Mouse (Mus musculus) ES-Bruce4 (cell line): Measurements from ENCODE around the gene Camta1. TPM values are rescaled to one million over a fixed set of nuclear protein-coding genes. Genes with fewer than 3 reads are reported as not detected.
"Not testable (repeated sequence)": the region's sequence is repeated elsewhere in the genome, so short reads cannot be mapped to it uniquely, and the experiment has no call there.

Source experiments
- H3K27ac ChIP-seq: 2 replicates; pipeline ENCODE4 v1.5.1; 2012; ENCODE audit warnings: low read length, inconsistent platforms; ENCODE audit not compliant: insufficient read depth
- H3K27me3 ChIP-seq: 2 replicates; pipeline ENCODE4 v1.6.1; 2012; ENCODE audit warnings: mild to moderate bottlenecking, low read length, inconsistent platforms; ENCODE audit not compliant: control insufficient read depth, poor library complexity, insufficient read depth, severe bottlenecking
- H3K36me3 ChIP-seq: 2 replicates; pipeline ENCODE4 v1.6.1; 2012; ENCODE audit warnings: inconsistent platforms, mild to moderate bottlenecking, low read length, moderate library complexity; ENCODE audit not compliant: control insufficient read depth, poor library complexity, insufficient read depth, severe bottlenecking
- H3K4me1 ChIP-seq: one replicate; pipeline ENCODE4 v1.8.1; 2011; ENCODE audit warnings: low read length; ENCODE audit not compliant: control insufficient read depth, insufficient read depth
- H3K4me3 ChIP-seq: 2 replicates; pipeline ENCODE4 v1.5.1; 2011; ENCODE audit warnings: low read depth, mild to moderate bottlenecking, low read length
- H3K9ac ChIP-seq: 2 replicates; pipeline ENCODE4 v1.6.1; 2012; ENCODE audit warnings: low read depth, mild to moderate bottlenecking, inconsistent platforms; ENCODE audit not compliant: poor library complexity, severe bottlenecking
- H3K9me3 ChIP-seq: replicated peaks from 2 replicates; pipeline ENCODE4 v1.6.1; 2012; ENCODE audit warnings: mild to moderate bottlenecking, low read length, inconsistent platforms; ENCODE audit not compliant: control insufficient read depth, poor library complexity, insufficient read depth, severe bottlenecking
- CTCF ChIP-seq: IDR thresholded peaks from one replicate; pipeline ENCODE4 v1.8.1; 2011; ENCODE audit warnings: low read depth, low read length
- EP300 ChIP-seq: IDR thresholded peaks from 2 replicates; pipeline ENCODE4 v1.6.1; 2011; ENCODE audit warnings: low read depth, low read length; ENCODE audit not compliant: insufficient read depth
- POLR2A ChIP-seq: IDR thresholded peaks from one replicate; pipeline ENCODE4 v1.8.1; 2011; ENCODE audit warnings: low read length; ENCODE audit not compliant: insufficient read depth
- polyA plus RNA-seq: library from polyadenylated mRNA; stranded (reverse); fragments of >200 nt; gene quantifications from 2 replicates; pipeline ENCODE4 v1.2.4, GENCODE M21; 2011; ENCODE audit warnings: low read depth; ENCODE audit not compliant: missing spikeins, insufficient read depth, insufficient read length

Gene Camta1
- polyA plus RNA-seq, 1 experiment, result 85.3 TPM

DNA sequence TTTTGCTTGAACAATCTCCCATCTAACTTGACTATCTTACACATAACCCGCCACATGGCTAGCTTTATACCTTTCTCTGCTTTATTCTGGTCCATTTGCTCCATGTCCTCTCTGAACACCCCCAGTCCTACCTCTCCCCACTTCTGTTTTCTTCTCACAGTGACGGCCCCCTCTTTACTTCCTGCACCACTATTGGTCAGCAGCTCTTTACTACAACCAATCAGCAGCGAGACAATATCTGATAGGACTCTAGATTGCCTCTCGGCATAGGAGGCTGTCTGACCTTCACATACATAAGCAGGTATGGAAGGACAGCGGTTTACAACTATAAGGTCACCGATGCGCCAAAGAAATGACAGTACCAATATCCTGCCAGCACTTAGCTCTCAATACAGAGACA, 825.2 kb downstream of the Camta1 start:
- TF ChIP-seq CTCF, result no peak
- no peak for TF ChIP-seq POLR2A
- no peak for TF ChIP-seq EP300
- H3K27me3 ChIP-seq, result no peaks in the 10 kb centered on the region
- no peak overlapping the region for H3K27ac ChIP-seq
- no peaks in the 10 kb centered on the region for H3K36me3 ChIP-seq
- no peak overlapping the region for H3K9ac ChIP-seq
- H3K9me3 ChIP-seq, result no peaks in the 10 kb centered on the region
- H3K4me1 ChIP-seq, result no peaks in the 10 kb centered on the region
- H3K4me3 ChIP-seq, result no peak overlapping the region

DNA sequence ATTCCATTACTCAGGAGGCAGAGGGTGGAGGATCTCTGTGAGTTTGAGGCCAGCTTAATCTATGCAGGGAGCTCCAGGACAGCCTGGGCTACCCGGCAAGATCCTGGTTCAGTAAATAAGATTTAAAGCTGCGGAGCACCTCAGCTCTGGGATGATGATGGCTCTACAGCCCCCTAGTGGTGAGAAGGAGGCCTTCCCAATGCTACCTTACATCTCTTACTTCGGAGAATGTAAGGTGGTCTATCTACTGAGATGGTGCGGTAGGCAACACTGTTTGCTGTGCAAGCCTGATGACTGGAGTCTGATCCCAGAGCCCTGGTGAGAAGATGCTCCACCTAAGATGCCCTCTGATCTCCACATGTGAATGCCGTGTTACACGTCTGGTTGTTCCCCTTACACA, 834.7 kb downstream of the Camta1 start:
- TF ChIP-seq CTCF (peak; percentile 64), EP300 (no peak)
- H3K36me3 ChIP-seq, result no peaks in the 10 kb centered on the region
- no peaks in the 10 kb centered on the region for H3K9me3 ChIP-seq
- H3K27ac ChIP-seq, result no peak overlapping the region
- H3K27me3 ChIP-seq, result no peaks in the 10 kb centered on the region
- no peak overlapping the region for H3K4me3 ChIP-seq
- H3K4me1 ChIP-seq, result no peaks in the 10 kb centered on the region
- H3K9ac ChIP-seq, result no peak overlapping the region

DNA sequence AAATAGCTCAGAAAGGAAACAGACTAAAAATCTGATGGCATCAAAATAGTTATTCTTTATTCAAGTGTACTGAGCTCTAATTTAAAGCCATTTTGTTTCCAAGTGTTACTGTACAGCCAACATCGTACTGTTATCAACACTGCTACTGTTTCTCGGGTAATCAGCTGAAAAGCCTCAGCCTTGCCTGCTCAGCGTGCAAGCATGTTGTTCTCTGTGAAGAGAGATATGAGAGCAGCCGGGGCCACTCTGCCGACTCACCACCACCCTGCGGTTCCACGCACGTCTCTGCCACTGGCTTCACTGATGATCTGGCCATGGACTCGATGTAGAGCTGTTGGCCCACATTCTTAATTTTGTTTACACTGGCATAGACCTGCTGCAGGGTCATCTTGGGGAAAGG, 837.5 kb downstream of the Camta1 start:
- no peaks in the 10 kb centered on the region for H3K36me3 ChIP-seq
- no peak overlapping the region for H3K4me3 ChIP-seq
- H3K4me1 ChIP-seq, result no peaks in the 10 kb centered on the region
- H3K27me3 ChIP-seq, result no peaks in the 10 kb centered on the region
- H3K9ac ChIP-seq, result no peak overlapping the region
- TF ChIP-seq POLR2A (no peak), CTCF (no peak), EP300 (no peak)
- no peak overlapping the region for H3K27ac ChIP-seq
- H3K9me3 ChIP-seq, result no peaks in the 10 kb centered on the region

DNA sequence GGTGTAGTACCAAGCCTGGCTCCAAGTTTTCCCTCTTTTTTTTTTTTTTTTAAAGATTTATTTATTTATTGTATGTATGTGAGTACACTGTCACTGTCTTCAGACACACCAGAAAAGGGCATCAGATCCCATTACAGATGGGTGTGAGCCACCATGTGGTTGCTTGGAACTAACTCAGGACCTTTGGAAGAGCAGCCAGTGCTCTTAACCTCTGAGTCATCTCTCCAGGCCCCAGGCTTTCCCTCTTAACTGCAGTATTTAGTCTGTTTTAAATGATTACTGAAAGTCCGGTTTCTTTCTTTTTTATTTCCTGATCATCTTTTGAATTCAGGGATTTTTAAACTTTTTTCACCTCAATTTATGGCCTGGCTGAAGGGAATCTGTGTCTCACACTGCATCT, 844.3 kb downstream of the Camta1 start:
- not testable (repeated sequence) for H3K36me3 ChIP-seq, H3K4me3 ChIP-seq, H3K27me3 ChIP-seq, H3K9me3 ChIP-seq, H3K27ac ChIP-seq, H3K9ac ChIP-seq, H3K4me1 ChIP-seq

DNA sequence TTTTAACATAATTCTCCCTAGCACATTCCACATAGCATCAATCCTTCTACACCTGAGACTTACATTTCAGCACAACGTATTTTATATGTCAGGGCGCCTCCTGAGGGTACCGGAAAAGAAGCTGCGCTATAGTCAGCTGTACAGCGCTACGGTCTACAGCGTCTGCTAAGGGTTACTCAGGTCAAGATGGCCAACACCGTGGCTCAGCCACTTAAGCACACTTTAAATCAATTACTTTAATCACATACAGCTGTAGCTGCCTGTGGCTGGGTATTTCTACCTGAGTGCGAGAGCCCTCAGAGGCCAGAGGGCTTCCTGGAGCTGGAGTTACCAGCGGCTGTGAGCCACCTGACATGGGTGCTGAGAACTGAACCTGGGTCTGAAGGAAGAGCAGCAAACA, 845.7 kb downstream of the Camta1 start:
- TF ChIP-seq CTCF, result no peak
- TF ChIP-seq POLR2A, result no peak
- TF ChIP-seq EP300, result no peak
- H3K27ac ChIP-seq, result no peak overlapping the region
- H3K4me3 ChIP-seq, result no peak overlapping the region
- H3K27me3 ChIP-seq, result no peaks in the 10 kb centered on the region
- no peaks in the 10 kb centered on the region for H3K9me3 ChIP-seq
- no peaks in the 10 kb centered on the region for H3K36me3 ChIP-seq
- H3K4me1 ChIP-seq, result no peaks in the 10 kb centered on the region
- H3K9ac ChIP-seq, result no peak overlapping the region

DNA sequence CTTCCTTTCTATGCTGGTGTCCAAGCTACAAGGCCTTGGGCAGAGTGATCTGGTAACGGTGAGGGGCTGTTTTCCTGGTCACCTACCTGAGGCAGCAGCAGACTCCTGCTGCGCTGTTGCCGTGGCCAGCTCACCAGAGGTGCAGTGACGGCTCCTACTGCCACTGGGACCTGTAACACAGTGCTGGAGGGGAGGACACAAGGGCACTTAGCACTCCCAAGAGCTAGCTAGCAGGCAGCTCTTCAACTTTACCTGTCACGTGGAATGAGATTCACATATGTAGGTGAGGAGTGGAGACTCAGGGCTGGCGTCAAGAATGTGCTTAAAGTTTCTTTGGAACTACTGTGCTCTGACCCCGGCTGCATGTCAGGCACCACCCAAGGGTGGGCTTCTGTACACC, 851.4 kb downstream of the Camta1 start:
- no peaks in the 10 kb centered on the region for H3K4me1 ChIP-seq
- no peaks in the 10 kb centered on the region for H3K9me3 ChIP-seq
- H3K27me3 ChIP-seq, result no peaks in the 10 kb centered on the region
- no peaks in the 10 kb centered on the region for H3K36me3 ChIP-seq
- H3K9ac ChIP-seq, result no peak overlapping the region
- no peak for TF ChIP-seq CTCF
- no peak for TF ChIP-seq POLR2A
- TF ChIP-seq EP300, result no peak
- no peak overlapping the region for H3K4me3 ChIP-seq
- no peak overlapping the region for H3K27ac ChIP-seq

DNA sequence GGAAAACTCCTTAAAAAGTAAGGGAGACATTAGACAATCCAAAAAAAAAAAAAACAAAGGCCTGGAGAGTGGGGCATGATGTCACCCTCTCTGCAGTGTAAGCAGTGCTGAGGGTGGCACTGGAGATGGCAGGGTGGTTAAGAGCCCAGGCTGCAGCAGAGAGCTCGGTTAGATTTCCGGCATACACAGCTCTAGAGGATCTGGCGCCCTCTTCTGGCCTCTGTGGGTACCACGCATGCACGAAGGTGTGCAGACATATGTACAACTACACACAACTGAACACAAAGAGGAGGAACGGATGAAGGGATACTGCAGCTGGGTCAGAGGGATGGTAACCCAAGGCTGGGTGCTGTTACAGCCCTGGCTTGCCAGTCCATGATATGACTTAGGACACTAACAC, 854.7 kb downstream of the Camta1 start:
- Histone ChIP-seq H3K9ac (no peak overlapping the region), H3K9me3 (no peaks in the 10 kb centered on the region), H3K27me3 (no peaks in the 10 kb centered on the region), H3K36me3 (no peaks in the 10 kb centered on the region), H3K4me3 (no peak overlapping the region), H3K27ac (no peak overlapping the region), H3K4me1 (no peaks in the 10 kb centered on the region)
- TF ChIP-seq CTCF, result peak; percentile 92
- TF ChIP-seq EP300, result no peak
